Mouse (Mus musculus) kidney, postnatal 0 days (tissue): ENCODE measurements around the gene Muc5ac. TPM values are rescaled to one million over a fixed set of nuclear protein-coding genes. Genes with fewer than 3 reads are reported as not detected.
"Not testable (repeated sequence)": the region's sequence is repeated elsewhere in the genome, so short reads cannot be mapped to it uniquely, and the experiment has no call there.

ENCODE experiments used
- ATAC-seq: fragments of 200-750 bp; cut with Nextera tagmentation; replicated peaks from 2 replicates; pipeline ENCODE4 v1.8.0; 2017; ENCODE audit warnings: low read depth, moderate number of reproducible peaks, moderate TSS enrichment, moderate library complexity; ENCODE audit not compliant: low FRiP score
- DNase-seq: peaks from one replicate; pipeline ENCODE4 v3.0.0-alpha.2; 2016; ENCODE audit warnings: low spot score
- H3K27ac ChIP-seq: fragments of 300-500 bp; sonication (generic); 2 replicates; pipeline ENCODE4 v1.5.1; 2014; ENCODE audit warnings: mild to moderate bottlenecking
- H3K27me3 ChIP-seq: fragments of 300-500 bp; sonication (generic); 2 replicates; pipeline ENCODE4 v1.6.1; 2014; ENCODE audit warnings: low read length, mixed read lengths; ENCODE audit not compliant: insufficient read depth
- H3K36me3 ChIP-seq: fragments of 300-500 bp; sonication (generic); 2 replicates; pipeline ENCODE4 v1.6.1; 2014; ENCODE audit warnings: low read length, mixed read lengths; ENCODE audit not compliant: insufficient read depth
- H3K4me1 ChIP-seq: fragments of 300-500 bp; sonication (generic); replicated peaks from 2 replicates; pipeline ENCODE4 v1.6.1; 2014; ENCODE audit warnings: antibody characterized with exemption, low read length, mixed read lengths; ENCODE audit not compliant: insufficient read depth
- H3K4me2 ChIP-seq: fragments of 300-500 bp; sonication (generic); 2 replicates; pipeline ENCODE4 v1.6.1; 2014; ENCODE audit warnings: mild to moderate bottlenecking, low read length, moderate library complexity, mixed read lengths
- H3K4me3 ChIP-seq: fragments of 300-500 bp; sonication (generic); replicated peaks from 2 replicates; pipeline ENCODE4 v1.5.1; 2014; ENCODE audit warnings: low read depth, low read length
- H3K9ac ChIP-seq: fragments of 300-500 bp; sonication (generic); 2 replicates; pipeline ENCODE4 v1.6.1; 2014; ENCODE audit warnings: low read depth, low read length
- H3K9me3 ChIP-seq: fragments of 300-500 bp; sonication (generic); replicated peaks from 2 replicates; pipeline ENCODE4 v1.6.1; 2016; ENCODE audit warnings: low read length, inconsistent platforms, mixed read lengths
- CTCF ChIP-seq: IDR thresholded peaks from 2 replicates; pipeline ENCODE4 v1.5.1; 2016; ENCODE audit warnings: antibody characterized with exemption, low read depth, mild to moderate bottlenecking, moderate library complexity
- WGBS: fragments of 180-500 bp; shearing (Covaris S2); extraction: QIAGEN DNeasy Blood & Tissue Kit; methylation state at CpG from one replicate; pipeline ENCODE4 v1.1.7; 2014; 5-methylcytosine and 5-hydroxymethylcytosine counted together
- polyA plus RNA-seq: library from polyadenylated mRNA; unstranded; fragments of >200 nt; fragmentation: Nextera tagmentation; extraction: Ambion mirVana; gene quantifications from 2 replicates; pipeline ENCODE4 v1.2.1, GENCODE M21; 2015

Gene Muc5ac
- polyA plus RNA-seq, 1 experiment from 2014 or later = not detected

GRCm38 (mm10) chr7:141770988-141771387, 17.8 kb upstream of the Muc5ac start:
- H3K9me3 ChIP-seq = no peaks in the 10 kb centered on the region
- H3K4me3 ChIP-seq = no peak overlapping the region
- H3K27ac ChIP-seq = no peak overlapping the region
- 88% methylated on average over 8 of the region's 8 CpGs for WGBS
- ATAC-seq (no peak), DNase-seq (no peak)
- no peaks in the 10 kb centered on the region for H3K27me3 ChIP-seq
- no peak for TF ChIP-seq CTCF
- H3K4me1 ChIP-seq = no peaks in the 10 kb centered on the region
- no peak overlapping the region for H3K4me2 ChIP-seq
- no peak overlapping the region for H3K9ac ChIP-seq
- no peaks in the 10 kb centered on the region for H3K36me3 ChIP-seq

DNA sequence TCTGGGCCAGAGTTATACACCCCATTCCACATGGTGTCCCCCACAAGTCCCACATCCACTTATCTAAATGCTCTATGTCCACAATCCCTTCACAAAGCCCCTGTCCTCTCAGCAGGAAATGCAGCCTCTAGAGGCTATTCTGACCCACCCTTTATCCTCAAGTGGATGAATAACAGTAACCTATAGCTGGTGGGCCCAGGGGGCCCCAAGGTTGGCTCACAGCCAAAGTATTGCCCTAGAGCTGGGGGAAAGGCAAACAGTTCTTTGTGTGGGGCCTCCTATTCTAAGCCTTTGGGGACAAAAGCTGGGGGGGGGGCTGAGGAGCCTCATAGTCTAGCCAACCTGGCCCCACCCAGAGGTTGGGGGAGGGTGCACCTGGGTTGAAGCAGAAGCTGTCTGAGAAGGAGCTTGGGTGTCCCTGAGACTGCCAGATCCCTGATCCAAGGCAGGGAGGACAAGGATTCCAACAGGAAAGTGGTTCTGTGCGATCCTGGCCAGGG, 16.7 kb upstream of the Muc5ac start:
- Histone ChIP-seq H3K4me3 (no peak overlapping the region), H3K4me1 (no peaks in the 10 kb centered on the region), H3K4me2 (no peak overlapping the region), H3K27ac (no peak overlapping the region), H3K27me3 (no peaks in the 10 kb centered on the region), H3K9me3 (no peaks in the 10 kb centered on the region), H3K36me3 (no peaks in the 10 kb centered on the region), H3K9ac (no peak overlapping the region)
- WGBS = 83% methylated on average over 1 of the region's 1 CpGs
- no peak for DNase-seq
- no peak for ATAC-seq
- TF ChIP-seq CTCF = no peak

- H3K4me2 ChIP-seq = no peak overlapping the region
- ATAC-seq (no peak), DNase-seq (no peak)
- no peak overlapping the region for H3K27ac ChIP-seq
- TF ChIP-seq CTCF = no peak
- no peak overlapping the region for H3K4me3 ChIP-seq
- no peaks in the 10 kb centered on the region for H3K4me1 ChIP-seq
- no peaks in the 10 kb centered on the region for H3K36me3 ChIP-seq
- H3K27me3 ChIP-seq = no peaks in the 10 kb centered on the region
- 93% methylated on average over 2 of the region's 2 CpGs for WGBS
- no peak overlapping the region for H3K9ac ChIP-seq
- H3K9me3 ChIP-seq = no peaks in the 10 kb centered on the region
These were observed 13.9 kb upstream of the Muc5ac start for GRCm38 (mm10) chr7:141774855-141775254.

DNA sequence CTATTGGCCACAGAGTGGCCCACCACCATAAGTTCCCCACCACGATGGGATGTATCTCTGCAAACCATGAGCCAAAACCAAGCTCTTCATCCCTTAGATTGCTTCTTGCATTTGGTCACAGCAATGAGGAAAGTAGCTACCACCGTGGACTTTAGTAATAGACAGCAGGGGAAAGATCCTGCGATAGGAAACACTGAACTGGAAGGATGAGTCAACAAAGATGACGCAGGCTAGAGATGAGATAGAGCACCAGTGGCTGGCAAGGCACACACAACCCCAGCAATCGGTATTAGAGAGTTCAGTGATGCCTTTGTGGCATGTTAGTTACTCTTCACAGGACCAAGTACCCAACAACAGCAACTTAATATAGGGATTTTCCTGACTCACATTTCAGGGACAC, 12.6 kb upstream of the Muc5ac start:
- no peak for TF ChIP-seq CTCF
- Histone ChIP-seq H3K4me2 (no peak overlapping the region), H3K4me3 (no peak overlapping the region), H3K27ac (no peak overlapping the region), H3K9ac (no peak overlapping the region), H3K36me3 (no peaks in the 10 kb centered on the region), H3K9me3 (no peaks in the 10 kb centered on the region), H3K4me1 (no peaks in the 10 kb centered on the region), H3K27me3 (no peaks in the 10 kb centered on the region)
- no peak for ATAC-seq
- no peak for DNase-seq
- 86% methylated on average over 5 of the region's 5 CpGs for WGBS

GRCm38 (mm10) chr7:141794251-141794650, 5.5 kb downstream of the Muc5ac start:
- no peak overlapping the region for H3K27ac ChIP-seq
- H3K4me2 ChIP-seq = no peak overlapping the region
- DNase-seq (no peak), ATAC-seq (no peak)
- H3K9me3 ChIP-seq = 0 out of 2 replicates have a peak, but pooled peaks cover 5% of the 10 kb centered on the region
- no peak overlapping the region for H3K4me3 ChIP-seq
- no peaks in the 10 kb centered on the region for H3K27me3 ChIP-seq
- 85% methylated on average over 1 of the region's 1 CpGs for WGBS
- no peaks in the 10 kb centered on the region for H3K4me1 ChIP-seq
- no peaks in the 10 kb centered on the region for H3K36me3 ChIP-seq
- no peak for TF ChIP-seq CTCF
- no peak overlapping the region for H3K9ac ChIP-seq

DNA sequence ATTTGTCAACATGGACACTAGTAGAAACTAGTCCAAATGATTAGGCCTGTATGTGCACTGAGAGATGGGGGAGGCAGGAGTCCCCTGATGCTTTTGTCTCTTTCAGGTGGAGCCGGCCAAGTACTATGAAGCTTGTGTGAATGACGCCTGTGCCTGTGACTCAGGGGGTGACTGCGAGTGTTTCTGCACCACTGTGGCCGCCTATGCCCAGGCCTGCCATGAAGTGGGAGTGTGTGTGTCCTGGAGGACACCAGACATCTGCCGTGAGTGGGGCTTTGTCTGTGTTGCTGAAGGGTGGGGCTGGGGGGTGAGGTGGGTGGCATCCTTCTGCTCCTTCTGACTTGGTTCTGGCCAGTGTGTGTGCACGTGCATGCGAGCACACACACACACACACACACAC, 14.4 kb downstream of the Muc5ac start:
- ATAC-seq (no peak), DNase-seq (no peak)
- Histone ChIP-seq H3K4me3 (no peak overlapping the region), H3K4me1 (no peaks in the 10 kb centered on the region), H3K4me2 (no peak overlapping the region), H3K27me3 (no peaks in the 10 kb centered on the region), H3K9me3 (no peaks in the 10 kb centered on the region), H3K36me3 (no peaks in the 10 kb centered on the region), H3K27ac (no peak overlapping the region), H3K9ac (no peak overlapping the region)
- no peak for TF ChIP-seq CTCF
- WGBS = 91% methylated on average over 7 of the region's 7 CpGs

DNA sequence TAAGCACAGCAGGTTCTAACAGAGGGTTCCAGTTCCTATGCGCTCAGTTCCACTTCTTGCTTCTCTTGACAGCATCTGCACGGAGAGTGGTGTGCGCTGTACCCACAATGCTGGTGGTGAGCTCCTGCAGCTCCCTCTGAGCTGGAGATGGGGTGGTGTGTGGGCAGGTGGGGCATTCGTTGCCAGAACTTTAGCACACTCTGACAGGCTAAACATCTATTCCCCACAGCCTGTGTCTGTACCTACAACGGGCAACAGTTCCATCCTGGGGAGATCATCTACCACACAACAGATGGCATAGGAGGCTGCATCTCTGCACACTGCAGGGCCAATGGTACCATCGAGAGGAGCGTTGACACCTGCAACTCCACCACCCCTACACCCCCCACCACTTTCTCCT, 16.6 kb downstream of the Muc5ac start:
- Histone ChIP-seq H3K4me1 (no peaks in the 10 kb centered on the region), H3K36me3 (no peaks in the 10 kb centered on the region), H3K27me3 (no peaks in the 10 kb centered on the region), H3K9ac (no peak overlapping the region), H3K9me3 (no peaks in the 10 kb centered on the region), H3K4me2 (no peak overlapping the region), H3K4me3 (no peak overlapping the region), H3K27ac (no peak overlapping the region)
- DNase-seq (no peak), ATAC-seq (no peak)
- no peak for TF ChIP-seq CTCF
- 83% methylated on average over 7 of the region's 7 CpGs for WGBS

DNA sequence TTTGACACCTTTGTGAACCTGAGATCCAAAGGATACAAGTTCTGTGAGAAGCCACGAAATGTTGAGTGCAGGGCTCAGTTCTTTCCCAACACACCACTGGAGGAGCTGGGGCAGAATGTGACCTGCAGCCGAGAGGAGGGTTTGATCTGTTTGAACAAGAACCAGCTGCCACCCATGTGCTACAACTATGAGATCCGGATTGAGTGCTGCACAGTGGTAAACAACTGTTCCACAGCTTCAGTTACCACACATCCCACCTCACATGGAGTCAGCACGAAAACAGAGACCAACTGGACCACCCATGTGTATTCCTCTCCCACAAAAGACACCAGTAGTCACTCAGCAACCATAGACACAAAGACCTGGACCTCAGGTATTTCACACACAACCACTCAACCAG, 19.1 kb downstream of the Muc5ac start:
- H3K27me3 ChIP-seq, H3K4me2 ChIP-seq, DNase-seq, H3K9me3 ChIP-seq, H3K4me3 ChIP-seq, H3K36me3 ChIP-seq, H3K4me1 ChIP-seq, ATAC-seq, H3K27ac ChIP-seq, H3K9ac ChIP-seq: not testable (repeated sequence)
- no CpG with 5 or more reads among the region's 4 CpGs for WGBS

DNA sequence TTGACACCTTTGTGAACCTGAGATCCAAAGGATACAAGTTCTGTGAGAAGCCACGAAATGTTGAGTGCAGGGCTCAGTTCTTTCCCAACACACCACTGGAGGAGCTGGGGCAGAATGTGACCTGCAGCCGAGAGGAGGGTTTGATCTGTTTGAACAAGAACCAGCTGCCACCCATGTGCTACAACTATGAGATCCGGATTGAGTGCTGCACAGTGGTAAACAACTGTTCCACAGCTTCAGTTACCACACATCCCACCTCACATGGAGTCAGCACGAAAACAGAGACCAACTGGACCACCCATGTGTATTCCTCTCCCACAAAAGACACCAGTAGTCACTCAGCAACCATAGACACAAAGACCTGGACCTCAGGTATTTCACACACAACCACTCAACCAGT, 21.2 kb downstream of the Muc5ac start:
- WGBS = no CpG with 5 or more reads among the region's 4 CpGs
- H3K27ac ChIP-seq, H3K4me1 ChIP-seq, H3K27me3 ChIP-seq, H3K9me3 ChIP-seq, ATAC-seq, H3K4me3 ChIP-seq, H3K9ac ChIP-seq, DNase-seq, H3K36me3 ChIP-seq, H3K4me2 ChIP-seq: not testable (repeated sequence)
